Mouse (Mus musculus) liver, postnatal 0 days (tissue): ENCODE data around the gene Dusp7.

Source experiments
- CTCF ChIP-seq: sonication (generic); IDR thresholded peaks from 2 replicates; pipeline ENCODE4 v1.5.1; 2016; ENCODE audit warnings: antibody characterized with exemption, low read depth
- EP300 ChIP-seq: IDR thresholded peaks from 2 replicates; pipeline ENCODE4 v1.6.1; 2016; ENCODE audit warnings: antibody characterized with exemption, low read depth, mild to moderate bottlenecking

- TF ChIP-seq CTCF (no peak), EP300 (no peak)
Observed at GRCm38 (mm10) chr9:106340501-106341312, 27.7 kb upstream of the Dusp7 start.
